Mouse (Mus musculus): Measurements from ENCODE around the gene Hnrnph1. TPM values are rescaled to one million over a fixed set of nuclear protein-coding genes. Genes with fewer than 3 reads are reported as not detected.
A peak's percentile ranks its signal among the peaks of the same experiment; 100 is the strongest.

Gene Hnrnph1
- polyA plus RNA-seq (2011; ENCODE audit: insufficient read depth, insufficient read length, low replicate concordance, missing spikeins): 245 and 271 TPM in 2 replicates

DNA sequence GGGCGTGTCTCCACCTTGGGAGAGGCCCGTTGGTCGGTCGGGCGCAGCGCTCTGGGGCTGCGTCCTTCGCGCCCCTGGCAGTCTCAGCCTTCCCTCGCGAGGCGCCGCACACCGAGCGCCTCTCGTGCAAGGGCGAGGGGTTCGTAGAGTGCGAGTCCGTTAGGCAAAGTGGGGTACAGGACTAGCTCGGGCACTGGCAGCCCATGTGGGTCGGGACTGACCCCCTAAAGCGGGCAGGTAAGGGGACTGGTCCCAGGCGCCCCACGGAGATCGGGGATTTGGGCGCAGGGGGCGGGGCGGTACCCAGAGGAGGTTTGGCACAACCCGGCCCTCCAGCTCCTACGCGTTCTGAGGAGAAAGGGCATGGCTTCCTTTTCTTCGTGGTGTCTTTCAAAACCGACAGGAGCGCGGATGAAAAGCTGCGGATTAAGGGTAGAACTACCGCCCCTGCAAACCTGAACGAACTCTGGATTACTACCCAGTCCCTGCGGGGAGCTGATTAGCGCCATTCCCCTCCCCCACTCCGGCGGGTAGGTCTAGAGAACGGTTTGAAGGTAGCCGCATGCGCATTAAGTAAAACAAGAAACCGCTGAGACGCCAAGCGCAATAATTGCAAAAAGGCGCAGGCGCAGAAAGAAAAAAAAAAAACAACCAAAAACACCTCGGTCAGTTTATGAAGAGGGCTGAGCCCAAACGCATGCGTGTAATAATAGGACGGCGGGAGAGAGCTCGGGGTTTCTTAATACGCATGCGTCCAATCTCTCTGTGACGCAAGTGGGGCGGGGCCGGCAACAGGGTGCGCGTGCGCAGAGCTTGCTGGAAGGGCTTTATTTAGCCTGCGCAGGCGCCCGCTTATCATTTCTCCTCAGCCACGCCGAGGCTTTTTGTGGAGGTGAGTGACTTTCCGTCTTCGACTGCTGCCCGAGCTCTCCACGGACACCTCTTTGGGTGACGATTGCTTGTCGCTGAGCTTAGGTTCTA lies at the start of gene Hnrnph1:
Gene Hnrnph1, plus strand, starts transcription at position 80 of the 981 bp plus-strand sequence.
- WGBS: under 1% methylated on average over 76 of the region's 76 CpGs
- Histone ChIP-seq H3K4me1 (ENCODE audit: control insufficient read depth, insufficient read depth, low read length) (peaks cover 1% of the 10 kb centered on the region; the same call in 1 of the 2 replicates), H3K4me3 (replicated peaks; ENCODE audit: control insufficient read depth, low read depth, low read length) (peak within 1 kb of the TSS; percentile 100), H3K27ac (ENCODE audit: control insufficient read depth, insufficient read depth, low read depth, low read length, poor library complexity) (peak within 1 kb of the TSS; percentile 100)
- no peak for TF ChIP-seq CTCF (IDR thresholded peaks at IDR 0.05; ENCODE audit: control insufficient read depth, insufficient read depth, low read length)
- TF ChIP-seq POLR2A (IDR thresholded peaks at IDR 0.05; ENCODE audit: borderline replicate concordance, control insufficient read depth, low read depth, low read length): peak; percentile 96

GRCm38 (mm10) chr11:50328075-50328625 lies 48.6 kb upstream of the Hnrnph1 start:
- Histone ChIP-seq H3K27ac (ENCODE audit: control insufficient read depth, insufficient read depth, low read depth, low read length, poor library complexity) (no peak overlapping the region), H3K4me3 (replicated peaks; ENCODE audit: control insufficient read depth, low read depth, low read length) (no peak overlapping the region), H3K4me1 (ENCODE audit: control insufficient read depth, insufficient read depth, low read length) (peaks cover 2% of the 10 kb centered on the region; the same call in 1 of the 2 replicates)
- TF ChIP-seq POLR2A (IDR thresholded peaks at IDR 0.05; ENCODE audit: borderline replicate concordance, control insufficient read depth, low read depth, low read length): no peak
- no peak for TF ChIP-seq CTCF (IDR thresholded peaks at IDR 0.05; ENCODE audit: control insufficient read depth, insufficient read depth, low read length)
- 33% methylated on average over 3 of the region's 3 CpGs for WGBS

- Histone ChIP-seq H3K27ac (ENCODE audit: control insufficient read depth, insufficient read depth, low read depth, low read length, poor library complexity) (no peak overlapping the region), H3K4me3 (replicated peaks; ENCODE audit: control insufficient read depth, low read depth, low read length) (no peak overlapping the region), H3K4me1 (ENCODE audit: control insufficient read depth, insufficient read depth, low read length) (peaks cover 2% of the 10 kb centered on the region; the same call in 1 of the 2 replicates)
- TF ChIP-seq CTCF (IDR thresholded peaks at IDR 0.05; ENCODE audit: control insufficient read depth, insufficient read depth, low read length) (no peak), POLR2A (IDR thresholded peaks at IDR 0.05; ENCODE audit: borderline replicate concordance, control insufficient read depth, low read depth, low read length) (no peak)
- WGBS: 87% methylated on average over 1 of the region's 1 CpGs
These were observed 47.4 kb upstream of the Hnrnph1 start for GRCm38 (mm10) chr11:50329378-50329777.

- Histone ChIP-seq H3K4me3 (replicated peaks; ENCODE audit: control insufficient read depth, low read depth, low read length) (no peak overlapping the region), H3K4me1 (ENCODE audit: control insufficient read depth, insufficient read depth, low read length) (peaks cover 2% of the 10 kb centered on the region; the same call in 1 of the 2 replicates), H3K27ac (ENCODE audit: control insufficient read depth, insufficient read depth, low read depth, low read length, poor library complexity) (no peak overlapping the region)
- 87% methylated on average over 3 of the region's 3 CpGs for WGBS
- TF ChIP-seq CTCF (IDR thresholded peaks at IDR 0.05; ENCODE audit: control insufficient read depth, insufficient read depth, low read length) (no peak), POLR2A (IDR thresholded peaks at IDR 0.05; ENCODE audit: borderline replicate concordance, control insufficient read depth, low read depth, low read length) (no peak)
These were observed 43.6 kb upstream of the Hnrnph1 start for GRCm38 (mm10) chr11:50333181-50333580.

- H3K27ac ChIP-seq (ENCODE audit: control insufficient read depth, insufficient read depth, low read depth, low read length, poor library complexity): no peak overlapping the region
- TF ChIP-seq CTCF (IDR thresholded peaks at IDR 0.05; ENCODE audit: control insufficient read depth, insufficient read depth, low read length): no peak
- TF ChIP-seq POLR2A (IDR thresholded peaks at IDR 0.05; ENCODE audit: borderline replicate concordance, control insufficient read depth, low read depth, low read length): no peak
- H3K4me3 ChIP-seq (replicated peaks; ENCODE audit: control insufficient read depth, low read depth, low read length): no peak overlapping the region
- 69% methylated on average over 1 of the region's 1 CpGs for WGBS
- H3K4me1 ChIP-seq (ENCODE audit: control insufficient read depth, insufficient read depth, low read length): no peaks in the 10 kb centered on the region
These were observed 40.7 kb upstream of the Hnrnph1 start for GRCm38 (mm10) chr11:50336126-50336525.

DNA sequence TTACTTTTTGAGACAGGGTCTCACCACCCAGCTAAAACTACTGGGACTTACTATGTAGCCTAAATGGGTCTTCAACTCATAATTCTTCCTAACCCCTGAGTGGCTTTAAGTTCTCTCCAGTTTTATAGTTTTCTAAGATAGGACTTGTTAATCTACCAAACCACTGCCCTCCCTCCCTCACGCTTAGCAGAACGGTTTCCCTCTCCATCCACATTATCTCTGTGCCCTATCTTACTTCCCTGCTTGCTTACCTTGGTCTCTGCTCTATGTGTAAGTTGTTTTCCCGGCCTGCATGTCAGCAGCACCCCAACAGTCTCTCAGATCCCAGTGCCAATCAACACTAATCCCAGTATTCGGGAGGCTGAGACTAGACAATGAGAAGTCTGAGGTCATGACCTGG lies 39.9 kb upstream of the Hnrnph1 start:
- H3K4me3 ChIP-seq (replicated peaks; ENCODE audit: control insufficient read depth, low read depth, low read length): no peak overlapping the region
- no peaks in the 10 kb centered on the region for H3K4me1 ChIP-seq (ENCODE audit: control insufficient read depth, insufficient read depth, low read length)
- 62% methylated on average over 4 of the region's 4 CpGs for WGBS
- TF ChIP-seq CTCF (IDR thresholded peaks at IDR 0.05; ENCODE audit: control insufficient read depth, insufficient read depth, low read length) (no peak), POLR2A (IDR thresholded peaks at IDR 0.05; ENCODE audit: borderline replicate concordance, control insufficient read depth, low read depth, low read length) (no peak)
- H3K27ac ChIP-seq (ENCODE audit: control insufficient read depth, insufficient read depth, low read depth, low read length, poor library complexity): no peak overlapping the region

DNA sequence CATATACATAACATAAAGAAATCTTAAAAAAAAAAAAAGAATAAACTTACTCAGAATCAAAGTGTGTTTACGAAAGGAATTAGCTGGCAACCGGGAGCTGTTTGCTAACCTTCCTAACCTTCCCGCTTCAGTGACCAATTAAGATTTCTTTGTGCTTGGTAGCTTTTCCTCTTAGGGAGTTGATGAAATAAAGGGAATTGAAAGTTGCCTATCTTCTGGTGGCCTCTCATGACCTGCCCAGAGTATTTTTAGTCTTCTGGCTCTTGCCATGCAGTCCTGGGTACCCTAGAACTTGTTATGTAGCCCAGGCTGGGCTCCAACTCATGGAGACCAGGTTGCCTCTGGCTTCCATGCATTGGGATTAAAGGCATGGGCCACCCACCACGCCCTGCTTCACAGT lies 31.3 kb upstream of the Hnrnph1 start:
- H3K4me3 ChIP-seq (replicated peaks; ENCODE audit: control insufficient read depth, low read depth, low read length): no peak overlapping the region
- H3K4me1 ChIP-seq (ENCODE audit: control insufficient read depth, insufficient read depth, low read length): peaks cover 2% of the 10 kb centered on the region; the same call in 1 of the 2 replicates
- WGBS: 69% methylated on average over 4 of the region's 4 CpGs
- no peak for TF ChIP-seq CTCF (IDR thresholded peaks at IDR 0.05; ENCODE audit: control insufficient read depth, insufficient read depth, low read length)
- TF ChIP-seq POLR2A (IDR thresholded peaks at IDR 0.05; ENCODE audit: borderline replicate concordance, control insufficient read depth, low read depth, low read length): no peak
- H3K27ac ChIP-seq (ENCODE audit: control insufficient read depth, insufficient read depth, low read depth, low read length, poor library complexity): no peak overlapping the region
